In genomic region chr11:85525501-85525885, GRCm38 (mm10) we compare ENCODE assay signal across 8 mouse cellular contexts.
A peak's percentile ranks its signal among the peaks of the same experiment; 100 is the strongest.
DNase-seq lines count a peak whose midpoint lies in the region; ATAC-seq and TF ChIP-seq lines count a peak whose summit lies in the region.

No protein-coding gene starts in this region.

- H3K9me3 ChIP-seq in lung, embryonic 15.5 days = no peaks in the 10 kb centered on the region
- no peaks in the 10 kb centered on the region for H3K9me3 ChIP-seq in kidney, postnatal 0 days (replicated peaks; ENCODE audit: low read length)
- no peaks in the 10 kb centered on the region for H3K9me3 ChIP-seq in stomach, embryonic 15.5 days

- H3K27ac ChIP-seq in lung, embryonic 15.5 days = peak overlapping the region; percentile 86
- peak overlapping the region; percentile 62 for H3K27ac ChIP-seq in kidney, postnatal 0 days
- peak overlapping the region; percentile 48; the same call in 1 of the 2 replicates for H3K27ac ChIP-seq in stomach, embryonic 15.5 days

- no peak overlapping the region for H3K4me3 ChIP-seq in lung, embryonic 15.5 days
- no peak overlapping the region; the same call in 1 of the 2 replicates for H3K4me3 ChIP-seq in kidney, postnatal 0 days (replicated peaks; ENCODE audit: low read depth, low read length)
- no peak overlapping the region for H3K4me3 ChIP-seq in stomach, embryonic 15.5 days (replicated peaks)

- no peak for DNase-seq in frontal cortex, postnatal 36 days (ENCODE audit: low spot score in 2 of 2)
- no peak for DNase-seq in lung, postnatal 25 days (ENCODE audit: low spot score)
- peak; percentile 70 for DNase-seq in kidney, postnatal 0 days (ENCODE audit: low spot score)
- no peak for DNase-seq in spleen, postnatal 36 days (ENCODE audit: low spot score in 2 of 2)

- no peaks in the 10 kb centered on the region for H3K27me3 ChIP-seq in lung, embryonic 15.5 days
- H3K27me3 ChIP-seq in kidney, postnatal 0 days (ENCODE audit: insufficient read depth, low read length) = no peaks in the 10 kb centered on the region
- H3K27me3 ChIP-seq in stomach, embryonic 15.5 days (replicated peaks) = no peaks in the 10 kb centered on the region

- TF ChIP-seq CTCF in kidney, postnatal 0 days (IDR thresholded peaks at IDR 0.05; ENCODE audit: low read depth) = no peak

- ATAC-seq in frontal cortex, adult (ENCODE audit: low TSS enrichment) = peak; percentile 18; the same call in 1 of the 2 replicates
- no peak for ATAC-seq in lung, embryonic 15.5 days (ENCODE audit: borderline replicate concordance, extremely low read depth, low FRiP score, low TSS enrichment)
- ATAC-seq in kidney, postnatal 0 days (replicated peaks; ENCODE audit: low FRiP score, low read depth) = no peak
- ATAC-seq in stomach, embryonic 15.5 days (ENCODE audit: insufficient read depth, low FRiP score, low read depth) = no peak
- no peak for ATAC-seq in inflammation-experienced regulatory T-cells, adult 6 months

- peak overlapping the region; percentile 43 for H3K4me2 ChIP-seq in lung, embryonic 15.5 days
- peak overlapping the region; percentile 32 for H3K4me2 ChIP-seq in kidney, postnatal 0 days (ENCODE audit: low read length)
- H3K4me2 ChIP-seq in stomach, embryonic 15.5 days = peak overlapping the region; percentile 46

- peaks cover 52% of the 10 kb centered on the region for H3K4me1 ChIP-seq in lung, embryonic 15.5 days
- peaks cover 15% of the 10 kb centered on the region for H3K4me1 ChIP-seq in kidney, postnatal 0 days (replicated peaks; ENCODE audit: insufficient read depth, low read length)
- H3K4me1 ChIP-seq in stomach, embryonic 15.5 days = peaks cover 24% of the 10 kb centered on the region; the same call in 1 of the 2 replicates

- H3K36me3 ChIP-seq in lung, embryonic 15.5 days = no peaks in the 10 kb centered on the region
- H3K36me3 ChIP-seq in kidney, postnatal 0 days (ENCODE audit: insufficient read depth, low read length) = no peaks in the 10 kb centered on the region
- H3K36me3 ChIP-seq in stomach, embryonic 15.5 days = no peaks in the 10 kb centered on the region

- WGBS in lung, embryonic 15.5 days = 26% methylated on average over 10 of the region's 10 CpGs
- WGBS in kidney, postnatal 0 days = 17% methylated on average over 10 of the region's 10 CpGs
- 34% methylated on average over 10 of the region's 10 CpGs for WGBS in stomach, embryonic 15.5 days

- H3K9ac ChIP-seq in lung, embryonic 15.5 days = peak overlapping the region; percentile 14; the same call in 1 of the 2 replicates
- H3K9ac ChIP-seq in kidney, postnatal 0 days (ENCODE audit: low read depth, low read length) = no peak overlapping the region
- no peak overlapping the region for H3K9ac ChIP-seq in stomach, embryonic 15.5 days
